Mouse (Mus musculus): ENCODE measurements around the gene Mad1l1. TPM values are rescaled to one million over a fixed set of nuclear protein-coding genes. Genes with fewer than 3 reads are reported as not detected.
A peak's percentile ranks its signal among the peaks of the same experiment; 100 is the strongest.

The Mad1l1 gene
- total RNA-seq, 2 experiments from 2014 or later, result 17.6 to 18.6 TPM

DNA sequence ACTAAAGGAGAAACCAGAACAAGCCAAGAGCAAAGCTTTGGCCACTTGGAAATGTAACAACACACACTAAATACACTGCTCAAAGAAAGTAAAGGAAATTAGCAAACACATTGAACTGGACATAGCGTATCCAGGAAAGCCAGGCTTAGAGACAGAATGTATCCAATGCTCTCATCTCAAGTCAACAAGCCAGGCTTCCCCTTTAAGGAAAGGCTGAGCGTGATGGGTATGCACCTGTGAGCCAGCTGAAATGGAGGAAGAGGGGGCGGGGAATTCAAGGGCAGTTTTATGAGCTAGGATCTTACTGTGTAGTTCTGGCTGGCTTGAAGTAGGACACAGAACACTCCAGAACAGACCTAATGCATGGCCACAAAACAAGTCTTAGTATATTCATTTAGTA lies 215.3 kb downstream of the Mad1l1 start:
- no peak for DNase-seq (ENCODE audit: extremely low spot score in 1 of 2, low spot score in 1 of 2)

DNA sequence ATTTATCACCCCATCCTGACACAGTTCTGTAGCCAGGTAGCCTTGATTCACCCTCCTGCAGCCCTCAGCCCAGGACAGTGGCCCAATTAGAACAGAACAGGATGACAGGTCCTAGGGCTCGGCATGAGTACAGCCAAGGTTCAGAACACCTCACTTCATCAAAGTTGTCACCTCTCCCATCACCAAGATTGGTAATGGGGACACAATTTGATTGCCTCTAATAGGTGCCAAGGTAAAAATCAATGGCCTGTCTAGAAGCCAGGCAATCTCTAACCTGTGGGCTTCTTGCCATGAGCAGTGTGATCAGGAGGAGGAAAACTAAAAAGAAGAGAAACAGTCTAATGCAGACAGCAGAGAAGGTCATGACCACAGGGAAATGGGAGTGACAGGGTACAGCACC lies 216.5 kb downstream of the Mad1l1 start:
- no peak for DNase-seq (ENCODE audit: extremely low spot score in 1 of 2, low spot score in 1 of 2)

DNA sequence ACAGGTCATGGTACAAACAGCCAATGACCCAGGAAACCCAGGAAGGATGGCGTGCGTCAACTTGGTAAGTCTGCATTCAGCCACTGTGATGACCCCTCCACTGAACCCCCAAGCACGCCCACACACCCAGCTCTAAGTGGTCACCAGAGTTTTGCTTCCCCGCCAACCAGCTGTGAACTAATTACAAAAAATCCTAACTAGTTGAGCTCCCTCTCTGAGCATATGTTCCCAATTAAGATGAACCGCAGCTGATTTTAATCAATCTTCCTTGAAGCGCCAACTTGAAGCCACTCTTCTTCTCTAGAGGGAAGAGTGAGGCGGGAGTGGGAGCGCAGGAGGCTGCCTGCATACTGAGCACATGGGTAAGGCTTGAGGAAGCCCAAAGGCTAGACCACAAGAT lies 218.6 kb downstream of the Mad1l1 start:
- no peak for DNase-seq (ENCODE audit: extremely low spot score in 1 of 2, low spot score in 1 of 2)

DNA sequence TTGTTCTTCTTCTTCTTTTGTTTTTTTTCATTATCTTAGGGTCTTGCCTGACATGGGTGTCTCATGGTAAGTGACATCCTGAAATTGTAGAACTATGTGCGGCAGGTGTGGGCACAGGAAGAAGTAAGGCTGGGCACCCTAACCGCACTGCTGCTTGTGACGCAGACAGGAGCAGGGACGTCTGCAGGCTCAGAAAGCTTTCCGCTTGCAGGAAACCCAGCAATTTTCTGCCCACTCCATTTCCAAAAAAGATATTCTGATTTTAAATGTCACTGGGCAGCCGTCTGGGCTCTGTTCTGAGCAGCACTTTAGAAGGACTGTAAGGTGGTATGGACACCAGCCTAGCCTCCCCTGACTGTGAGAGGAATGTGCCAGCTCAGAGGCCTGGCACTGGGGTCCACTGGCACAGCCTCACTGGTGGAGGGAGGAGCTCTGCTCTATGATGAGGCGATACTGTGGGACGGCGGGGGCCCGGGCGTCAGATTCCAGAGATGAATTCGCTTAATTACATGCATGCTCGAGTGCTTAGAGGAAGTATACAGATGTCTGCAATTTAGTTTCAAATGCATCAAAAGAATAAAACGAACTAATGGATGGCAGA lies 219.8 kb downstream of the Mad1l1 start:
- no peak for DNase-seq (ENCODE audit: extremely low spot score in 1 of 2, low spot score in 1 of 2)

DNA sequence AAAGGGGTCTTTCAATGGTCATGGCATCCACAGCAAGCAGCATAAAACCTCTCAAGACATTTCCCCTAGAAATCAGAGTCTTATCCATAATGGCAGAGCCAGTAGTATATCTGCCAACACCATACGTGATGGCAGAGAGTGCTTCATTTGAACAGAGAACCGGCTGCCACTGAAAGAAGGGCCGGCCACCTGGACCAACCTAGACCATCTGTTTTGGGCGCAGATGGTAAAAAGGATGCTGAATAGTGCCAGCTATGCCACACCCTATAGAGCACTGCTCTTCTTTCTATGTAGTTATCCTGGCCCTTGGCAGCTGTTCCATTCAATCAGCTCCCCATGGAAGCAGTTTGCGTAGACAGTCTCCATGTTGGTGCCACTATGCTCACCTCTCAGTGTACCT lies 222.6 kb downstream of the Mad1l1 start:
- peak in 1 of 2 experiments; percentile 21 for DNase-seq (ENCODE audit: extremely low spot score in 1 of 2, low spot score in 1 of 2)

DNA sequence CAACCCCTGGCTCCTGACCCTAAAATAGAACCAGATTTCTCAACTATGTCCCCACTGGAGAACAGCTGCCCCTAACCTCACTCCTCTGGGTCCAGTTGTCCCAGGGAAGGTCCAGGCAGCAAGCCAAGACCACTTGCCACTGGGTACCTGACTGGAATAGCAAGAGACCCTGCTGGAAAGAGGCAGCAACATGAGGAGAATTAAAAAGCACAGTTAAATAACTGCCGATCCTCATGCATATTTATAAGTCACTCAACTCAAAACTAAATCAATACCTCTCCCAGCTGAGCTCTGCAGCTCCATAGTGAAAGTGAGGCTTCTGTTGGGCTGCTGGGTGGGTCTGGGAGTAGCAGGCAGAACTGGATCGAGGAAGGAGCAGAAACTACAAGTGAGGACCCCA lies 226.1 kb downstream of the Mad1l1 start:
- peak in 1 of 2 experiments; percentile 60 for DNase-seq (ENCODE audit: extremely low spot score in 1 of 2, low spot score in 1 of 2)

DNA sequence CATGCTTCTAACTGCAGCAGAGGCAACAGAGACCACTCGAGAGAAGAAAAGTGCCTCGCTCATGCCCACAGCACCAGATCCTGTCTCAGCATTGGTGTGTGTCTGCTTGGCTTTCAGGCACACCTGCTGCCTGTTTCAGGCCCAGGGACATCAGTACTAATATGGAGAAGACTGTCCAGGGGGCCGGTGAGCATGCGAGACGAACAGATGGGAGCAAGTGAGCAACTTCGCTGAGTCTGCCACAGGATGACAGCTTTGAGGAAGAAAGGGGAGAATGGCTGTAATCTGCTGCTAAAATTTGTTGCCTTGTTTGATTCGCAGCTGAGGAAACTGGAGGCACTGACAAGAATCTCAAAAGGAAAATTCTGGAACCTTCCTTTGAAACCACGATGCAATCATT lies 227.9 kb downstream of the Mad1l1 start:
- DNase-seq (ENCODE audit: extremely low spot score in 1 of 2, low spot score in 1 of 2), result no peak

DNA sequence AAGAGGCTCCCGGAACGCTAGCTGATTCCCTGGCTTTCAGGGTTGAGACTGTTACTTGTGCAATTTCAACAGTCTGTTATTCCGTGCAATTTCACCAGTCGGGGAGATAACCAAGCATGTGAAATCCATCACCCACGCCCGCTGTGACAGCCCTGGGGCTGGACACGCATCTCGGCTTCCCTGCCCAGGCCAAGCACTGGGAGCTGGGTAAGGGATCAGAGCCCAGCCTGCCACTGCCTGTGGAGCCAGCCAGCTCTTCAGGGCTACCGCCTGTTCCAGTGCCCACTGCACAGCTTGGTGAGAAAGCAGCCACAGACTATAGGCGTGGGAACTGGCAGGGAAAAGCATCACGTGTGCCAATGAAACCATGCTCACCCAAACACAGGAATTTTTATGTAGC lies 229.8 kb downstream of the Mad1l1 start:
- peak; percentile 37 to 59 for DNase-seq (ENCODE audit: extremely low spot score in 1 of 2, low spot score in 1 of 2)

DNA sequence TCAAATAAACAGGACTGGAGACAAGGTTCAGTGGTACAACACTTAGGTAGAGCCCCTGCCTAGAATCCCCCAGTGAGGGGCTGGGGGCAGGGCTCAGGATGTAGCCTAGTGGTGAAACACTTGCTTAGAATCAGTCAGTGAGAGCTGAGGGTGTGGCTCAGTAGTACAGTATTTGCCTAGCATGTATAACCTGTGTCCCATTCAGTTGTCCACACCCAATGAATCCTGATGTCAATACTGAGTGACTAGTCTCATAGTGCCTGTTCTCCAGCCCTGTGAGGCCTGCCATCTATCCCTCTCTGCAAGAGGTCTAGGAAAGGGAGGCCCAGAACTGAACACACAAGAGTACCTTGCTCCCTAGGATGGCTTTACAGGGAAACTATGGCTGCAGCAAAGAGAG lies 232.1 kb downstream of the Mad1l1 start:
- no peak for DNase-seq (ENCODE audit: extremely low spot score in 1 of 2, low spot score in 1 of 2)

DNA sequence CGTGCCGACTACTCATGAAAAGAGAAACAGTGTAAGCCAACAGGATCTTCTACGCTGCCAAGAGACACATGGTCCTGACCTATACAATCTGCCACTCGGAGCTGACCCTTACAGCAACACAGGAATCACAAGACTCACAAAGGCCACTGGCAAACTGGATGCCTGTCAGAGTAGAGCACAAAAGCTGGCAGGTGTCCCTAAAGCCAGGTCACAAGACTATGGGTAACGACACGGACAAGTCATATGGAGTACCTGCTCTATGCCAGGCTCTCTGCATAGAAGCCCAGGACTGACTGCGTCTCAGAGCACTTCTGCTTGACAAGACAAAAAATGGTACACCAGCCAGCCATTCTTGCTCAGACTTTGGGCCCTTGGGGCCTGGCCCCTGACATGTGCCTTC lies 234.1 kb downstream of the Mad1l1 start:
- DNase-seq (ENCODE audit: extremely low spot score in 1 of 2, low spot score in 1 of 2), result no peak

DNA sequence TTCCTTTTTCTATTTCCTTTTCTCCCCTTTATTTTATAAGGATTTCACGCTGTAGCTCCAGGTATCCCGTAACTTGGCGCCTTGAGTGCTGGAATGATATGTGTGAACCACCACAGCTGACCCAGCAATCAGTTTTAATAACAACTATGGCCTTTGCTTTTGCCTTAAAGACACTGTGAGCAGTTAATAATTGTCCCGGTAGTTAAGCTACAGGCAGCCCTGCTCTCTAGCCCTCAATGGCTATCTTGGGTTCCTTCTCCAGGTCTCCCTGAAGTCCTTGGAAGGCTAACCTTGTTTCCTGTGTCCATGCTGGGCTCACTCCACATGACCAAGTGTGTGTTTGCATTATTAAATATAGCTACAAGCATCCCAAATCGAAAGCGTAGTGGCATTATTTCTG lies 237.0 kb downstream of the Mad1l1 start:
- no peak for DNase-seq (ENCODE audit: extremely low spot score in 1 of 2, low spot score in 1 of 2)

DNA sequence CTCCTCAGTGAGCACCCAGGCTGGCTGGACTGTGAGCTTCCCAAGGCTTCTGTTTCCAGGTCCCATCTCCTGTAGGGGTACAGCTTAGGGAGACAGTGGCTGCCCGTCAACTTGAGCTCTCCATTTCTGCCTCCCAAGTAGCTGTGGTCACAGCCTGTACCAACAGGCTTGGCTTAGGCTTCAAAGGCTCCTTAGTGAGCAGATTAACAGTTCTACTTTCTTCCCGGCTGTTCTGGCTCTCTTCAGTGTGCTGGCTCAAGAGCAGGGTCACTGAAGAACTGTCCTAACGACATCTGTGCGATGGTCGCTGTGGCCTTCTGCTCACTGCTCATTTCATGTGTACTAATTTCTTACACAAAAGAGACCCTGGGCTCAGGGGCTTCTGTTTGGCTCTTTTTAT lies 237.4 kb downstream of the Mad1l1 start:
- DNase-seq (ENCODE audit: extremely low spot score in 1 of 2, low spot score in 1 of 2), result no peak

DNA sequence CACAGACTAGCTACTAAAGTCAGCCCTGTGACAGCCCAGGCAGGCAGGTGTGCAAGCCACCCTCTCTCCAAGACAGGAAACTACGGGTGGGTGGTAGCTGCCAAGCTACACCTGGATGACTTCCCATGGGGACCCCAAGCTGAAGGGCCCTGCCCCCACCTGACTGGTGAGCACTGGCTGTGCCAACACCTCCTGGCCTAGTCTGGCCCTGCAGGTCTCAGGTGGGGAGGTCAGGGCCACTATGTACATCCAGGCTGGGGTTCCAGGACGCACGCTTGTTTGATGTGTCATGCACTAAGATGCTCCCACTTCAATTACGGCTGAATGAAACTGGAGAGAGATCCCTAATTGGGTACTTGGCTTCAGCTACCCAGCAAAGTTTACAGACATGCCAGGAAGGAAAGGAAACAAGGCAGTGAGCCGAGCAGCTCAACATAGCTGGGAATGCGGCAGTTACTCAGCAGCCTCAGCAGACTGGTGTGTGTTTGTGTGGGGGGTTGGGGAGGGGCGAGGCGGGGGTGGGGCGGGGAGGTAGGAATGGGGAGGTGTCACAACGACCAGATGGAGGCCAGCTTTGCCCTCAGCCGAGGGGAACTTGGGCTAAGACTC lies 239.0 kb downstream of the Mad1l1 start:
- no peak for DNase-seq (ENCODE audit: extremely low spot score in 1 of 2, low spot score in 1 of 2)

DNA sequence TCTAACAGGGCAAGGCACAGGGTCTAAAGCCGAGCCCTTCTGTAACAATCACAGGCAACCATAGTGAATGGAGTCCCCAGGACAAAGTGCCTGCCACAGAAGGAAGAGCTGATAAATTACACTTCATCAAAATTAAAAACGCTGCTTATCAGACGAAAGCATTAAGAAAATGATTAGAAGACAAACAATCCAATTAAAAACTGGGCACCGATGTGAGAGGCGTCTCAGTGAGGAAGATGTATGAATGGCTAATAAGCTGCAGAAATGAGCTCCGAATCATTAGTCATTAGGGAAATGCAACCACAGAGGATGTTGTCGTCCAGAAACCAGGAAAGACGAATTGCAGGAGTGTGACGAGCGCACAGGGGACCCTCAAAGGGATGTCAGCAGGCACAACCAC lies 240.3 kb downstream of the Mad1l1 start:
- no peak for DNase-seq (ENCODE audit: extremely low spot score in 1 of 2, low spot score in 1 of 2)

DNA sequence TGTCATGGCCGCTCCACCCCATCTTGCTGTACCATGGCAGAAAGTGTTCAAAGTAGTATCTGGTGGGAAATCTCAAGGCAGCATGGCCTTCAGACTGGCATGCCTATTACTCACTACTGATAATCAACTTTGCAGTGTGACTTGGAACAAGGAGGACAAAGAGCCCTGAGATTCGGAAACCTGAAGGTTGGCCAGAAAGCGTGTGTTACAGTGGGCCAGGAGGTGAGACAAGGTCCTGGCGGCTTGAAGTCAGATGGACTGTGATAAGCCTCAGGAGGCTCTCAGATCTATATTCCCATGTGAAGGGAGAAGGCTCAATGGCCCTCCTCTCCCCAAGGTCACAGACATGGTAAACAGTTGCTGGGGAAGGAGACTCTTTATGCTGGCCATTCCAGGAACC lies 241.8 kb downstream of the Mad1l1 start:
- DNase-seq (ENCODE audit: extremely low spot score in 1 of 2, low spot score in 1 of 2), result no peak

DNA sequence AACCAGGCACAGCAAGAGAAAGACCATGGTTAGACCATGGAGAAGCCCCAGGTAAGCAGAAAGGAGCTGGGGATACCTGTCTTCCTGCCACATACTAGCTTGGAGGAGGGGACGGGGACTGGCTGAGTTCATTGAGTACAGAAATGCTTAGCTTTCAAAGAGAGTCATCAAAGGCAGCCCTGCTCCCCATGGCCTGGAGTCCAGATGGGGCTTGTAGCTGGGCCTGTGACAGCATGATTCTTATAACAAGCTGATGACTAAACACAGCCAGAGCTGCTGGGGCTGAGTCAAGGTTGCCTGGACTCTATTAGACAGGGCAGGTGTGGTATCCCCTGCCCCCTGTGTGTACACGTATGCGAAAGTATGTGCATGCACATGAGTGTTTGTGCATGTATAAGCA lies 242.9 kb downstream of the Mad1l1 start:
- DNase-seq (ENCODE audit: extremely low spot score in 1 of 2, low spot score in 1 of 2), result no peak

DNA sequence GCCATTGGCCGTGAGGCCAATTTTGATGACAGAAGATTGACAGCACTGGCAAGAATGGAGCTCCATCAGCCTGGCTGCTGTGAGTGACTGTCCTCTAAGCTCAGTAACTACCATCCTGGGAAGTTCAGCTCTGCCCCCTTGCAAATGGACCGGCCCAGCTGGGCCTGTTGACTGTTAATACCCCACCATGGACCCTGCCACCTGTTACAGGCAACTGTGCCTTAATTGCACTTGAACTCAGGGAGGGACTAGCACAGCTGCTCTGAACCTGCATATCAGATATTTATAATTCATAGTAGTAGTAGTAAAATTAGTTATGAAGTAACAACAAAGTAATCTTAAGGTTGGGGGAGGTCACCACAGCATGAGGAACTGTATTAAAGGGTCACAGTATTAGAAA lies 244.9 kb downstream of the Mad1l1 start:
- DNase-seq (ENCODE audit: extremely low spot score in 1 of 2, low spot score in 1 of 2), result no peak

DNA sequence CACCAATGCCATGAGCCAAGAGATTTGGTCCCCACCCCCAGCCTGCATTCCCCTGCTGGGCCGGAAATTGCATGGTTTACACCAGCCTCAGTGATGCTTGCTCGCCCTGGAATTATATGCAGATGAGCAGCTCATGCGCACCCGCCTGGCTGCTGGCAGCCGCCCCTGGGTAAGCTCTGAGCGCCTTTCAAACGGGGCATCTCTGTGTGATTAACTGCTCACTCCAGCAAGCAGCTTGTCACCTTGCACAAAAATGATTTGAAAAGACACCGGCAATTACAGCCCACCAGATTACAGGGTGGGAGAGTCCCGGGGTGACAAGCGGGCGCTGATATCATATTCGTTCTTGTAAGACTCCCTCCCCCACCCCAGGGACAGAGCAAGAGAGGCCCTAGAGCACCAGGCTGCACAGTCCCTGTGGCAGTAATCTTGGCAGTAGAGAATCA lies 247.7 kb downstream of the Mad1l1 start:
- no peak for DNase-seq (ENCODE audit: extremely low spot score in 1 of 2, low spot score in 1 of 2)

DNA sequence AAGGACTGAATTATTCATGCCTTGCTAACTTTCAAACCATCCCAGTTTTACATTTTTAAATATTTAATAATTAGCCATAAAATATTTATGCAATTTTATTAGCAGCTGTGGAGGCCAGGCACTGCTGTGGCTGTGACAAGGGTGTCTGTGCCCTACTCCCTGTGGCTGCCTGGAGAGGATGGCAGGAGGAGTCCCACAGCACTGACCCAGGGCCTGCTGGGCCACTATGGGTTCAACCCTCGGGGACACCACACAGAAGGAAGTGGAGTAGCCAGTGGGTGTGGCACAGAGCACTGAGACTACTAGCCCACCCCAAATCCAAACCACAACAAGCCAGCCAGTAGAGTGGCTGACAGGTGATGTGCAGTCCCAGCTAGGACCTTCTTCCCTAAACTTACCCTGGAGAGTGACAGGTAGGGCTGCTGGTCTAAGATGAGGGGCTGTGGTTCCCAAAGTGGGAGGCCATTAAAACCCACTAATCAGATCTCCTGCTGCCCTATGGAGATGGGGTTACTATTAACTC lies 248.1 kb downstream of the Mad1l1 start:
- DNase-seq (ENCODE audit: extremely low spot score in 1 of 2, low spot score in 1 of 2), result no peak

DNA sequence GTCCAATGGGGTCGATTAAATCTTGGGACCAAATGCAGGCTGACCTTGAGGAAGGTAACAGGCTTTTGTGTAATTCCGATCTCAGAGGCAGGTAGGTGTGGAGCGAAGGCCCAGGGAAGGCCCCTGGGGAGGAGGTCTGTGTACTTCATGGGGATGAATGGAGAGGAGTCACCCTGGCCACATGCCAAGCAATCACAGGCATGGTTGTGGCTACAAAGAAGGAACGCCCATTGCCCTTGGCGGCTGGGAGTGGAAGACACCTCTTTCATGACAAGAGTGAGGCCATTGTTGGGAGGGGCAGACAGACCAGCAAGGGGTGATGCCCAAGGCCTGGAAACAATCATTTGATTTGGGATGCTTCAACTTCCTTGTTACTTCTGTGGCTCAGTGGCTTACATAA lies 252.8 kb downstream of the Mad1l1 start:
- no peak for DNase-seq (ENCODE audit: extremely low spot score in 1 of 2, low spot score in 1 of 2)

DNA sequence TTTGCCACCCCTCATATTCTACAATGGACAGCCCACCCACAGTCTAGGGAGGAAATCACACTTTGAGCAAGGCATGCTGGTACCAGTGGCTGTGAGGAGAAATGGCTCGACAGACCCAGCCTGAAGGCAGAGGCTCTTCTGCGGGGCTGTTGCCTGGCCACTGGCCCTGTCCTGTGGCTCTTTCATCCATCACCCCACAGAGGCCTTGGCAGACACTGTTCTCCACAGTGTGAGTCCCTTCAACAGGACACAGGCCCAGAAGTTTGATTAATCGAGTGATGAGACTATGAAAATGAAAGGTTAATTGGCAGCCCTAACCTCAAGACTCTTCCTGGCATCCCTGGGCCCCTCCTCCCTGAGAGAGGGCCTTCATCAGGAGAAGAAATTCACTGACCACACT lies 253.3 kb downstream of the Mad1l1 start:
- DNase-seq (ENCODE audit: extremely low spot score in 1 of 2, low spot score in 1 of 2), result no peak

DNA sequence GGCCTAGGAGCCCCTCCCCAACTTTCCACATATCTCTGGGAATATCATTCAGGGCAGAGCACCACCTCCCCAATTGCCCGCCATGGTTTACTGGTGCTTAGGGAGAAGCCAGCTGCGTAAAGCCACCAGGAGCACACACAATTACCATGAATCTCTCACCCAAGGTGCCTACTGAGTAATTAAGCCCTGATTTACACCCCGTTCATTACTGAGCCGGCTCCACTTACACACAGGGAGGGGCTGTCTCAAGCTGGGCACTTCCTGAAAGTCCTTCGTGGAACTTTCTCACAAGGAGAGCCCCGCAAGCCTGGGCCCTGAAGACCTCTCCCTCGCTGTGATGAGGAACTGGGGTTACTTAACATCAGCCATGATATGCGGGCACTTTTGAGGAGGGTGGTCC lies 254.6 kb downstream of the Mad1l1 start:
- DNase-seq (ENCODE audit: extremely low spot score in 1 of 2, low spot score in 1 of 2), result no peak
